Mouse (Mus musculus) ES-E14 (cell line): ENCODE results near the gene Orm3. TPM values are rescaled to one million over a fixed set of nuclear protein-coding genes. Genes with fewer than 3 reads are reported as not detected.

ENCODE experiments used
- DNase-seq: peaks from one replicate; pipeline ENCODE4 v3.0.0-alpha.2; 2013; ENCODE audit warnings: low read depth, low spot score
- H3K27ac ChIP-seq: 2 replicates; pipeline ENCODE4 v1.5.1; 2012; ENCODE audit warnings: low read depth, mild to moderate bottlenecking, low read length, moderate library complexity, mixed read lengths; ENCODE audit not compliant: poor library complexity, insufficient read depth, severe bottlenecking
- H3K36me3 ChIP-seq: 2 replicates; pipeline ENCODE4 v1.6.1; 2012; ENCODE audit warnings: mild to moderate bottlenecking, low read length, moderate library complexity, mixed read lengths; ENCODE audit not compliant: control insufficient read depth, poor library complexity, insufficient read depth, severe bottlenecking
- H3K4me1 ChIP-seq, 2 experiments: fragments of 150-350 bp in 1 of 2; sonication (generic) in 1 of 2; 2 replicates each; pipeline ENCODE4 v1.6.1; 2012; ENCODE audit warnings: low read length in 2 of 2, mild to moderate bottlenecking in 1 of 2, mixed read lengths in 1 of 2; ENCODE audit not compliant: control insufficient read depth in 2 of 2, insufficient read depth in 2 of 2, poor library complexity in 1 of 2
- H3K4me3 ChIP-seq, 2 experiments: fragments of 150-350 bp in 1 of 2; sonication (generic) in 1 of 2; 2 replicates each; pipeline ENCODE4 v1.5.1; 2012; ENCODE audit warnings: low read length in 2 of 2, low read depth in 1 of 2, mild to moderate bottlenecking in 1 of 2, mixed read lengths in 1 of 2; ENCODE audit not compliant: insufficient read depth in 1 of 2, poor library complexity in 1 of 2, severe bottlenecking in 1 of 2
- H3K9ac ChIP-seq: 2 replicates; pipeline ENCODE4 v1.6.1; 2012; ENCODE audit warnings: low read depth, mild to moderate bottlenecking, low read length, mixed read lengths; ENCODE audit not compliant: poor library complexity, insufficient read depth, severe bottlenecking
- H3K9me3 ChIP-seq: fragments of 150-350 bp; sonication (generic); 2 replicates; pipeline ENCODE4 v1.6.1; 2012; ENCODE audit warnings: low read depth, mild to moderate bottlenecking, low read length; ENCODE audit not compliant: control insufficient read depth, insufficient read depth
- CHD2 ChIP-seq: IDR thresholded peaks from 2 replicates; pipeline ENCODE4 v1.6.1; 2014; ENCODE audit warnings: mild to moderate bottlenecking, low read depth, low read length, inconsistent platforms
- HCFC1 ChIP-seq: IDR thresholded peaks from 2 replicates; pipeline ENCODE4 v1.6.1; 2012; ENCODE audit warnings: low read length, inconsistent platforms, borderline replicate concordance; ENCODE audit not compliant: insufficient read depth
- MAFK ChIP-seq: IDR thresholded peaks from 2 replicates; pipeline ENCODE4 v1.6.1; 2014; ENCODE audit warnings: mild to moderate bottlenecking, low read depth, low read length, inconsistent platforms; ENCODE audit not compliant: insufficient read depth
- ZC3H11A ChIP-seq: IDR thresholded peaks from 2 replicates; pipeline ENCODE4 v1.6.1; 2012; ENCODE audit warnings: low read depth, mild to moderate bottlenecking, inconsistent platforms, low read length, borderline replicate concordance
- ZNF384 ChIP-seq: IDR thresholded peaks from 2 replicates; pipeline ENCODE4 v1.6.1; 2012; ENCODE audit warnings: low read depth, low read length, inconsistent platforms
- in situ Hi-C, 2 experiments: fragments of 600-800 bp; cut with MboI; formaldehyde crosslinking; loops; one replicate each; pipeline ENCODE4 v1.15.1; 2025; ENCODE audit warnings: low sequenced_read_pairs in 2 of 2, inconsistent platforms in 1 of 2; ENCODE audit not compliant: unreplicated experiment in 2 of 2
- total RNA-seq: library from RNA; depleted of rRNA; stranded (reverse); fragments of 300-350 nt; gene quantifications from 2 replicates; pipeline ENCODE4 v1.2.3, GENCODE M21; 2012; rRNA removed

Gene Orm3
- total RNA-seq, 1 experiment = not detected

DNA sequence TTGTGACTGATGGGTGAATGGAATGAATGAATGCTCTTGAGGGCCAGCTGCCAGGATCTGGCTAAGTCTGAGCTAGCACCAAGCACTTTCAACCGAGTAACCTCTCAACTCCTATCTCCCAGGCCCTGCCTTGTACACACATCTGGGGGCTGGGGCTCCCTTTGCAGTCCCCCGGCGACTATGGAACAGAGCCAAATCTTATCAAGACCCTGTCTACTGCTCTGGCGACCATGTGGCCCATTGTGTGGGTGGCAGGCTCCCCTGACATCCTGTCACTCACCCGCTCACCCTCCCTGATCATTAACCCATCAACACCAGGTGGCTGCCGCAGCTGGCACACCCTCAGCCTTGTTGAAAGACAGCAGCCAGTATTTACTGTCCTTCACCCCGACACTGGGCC lies 49.1 kb downstream of the Orm3 start:
- Histone ChIP-seq H3K4me3 (no peak overlapping the region), H3K9ac (no peak overlapping the region), H3K4me1 (peaks cover 7 to 14% of the 10 kb centered on the region in 2 experiments; a peak in 1 of 4 replicates), H3K27ac (no peak overlapping the region), H3K36me3 (no peaks in the 10 kb centered on the region), H3K9me3 (no peaks in the 10 kb centered on the region)
- no peak for DNase-seq
- in situ Hi-C loops = no loop called here
- TF ChIP-seq ZNF384 (no peak), HCFC1 (no peak), MAFK (no peak), ZC3H11A (no peak), CHD2 (no peak)

GRCm38 (mm10) chr4:63405683-63406082 lies 49.7 kb downstream of the Orm3 start:
- H3K4me1 ChIP-seq = peaks cover 7 to 14% of the 10 kb centered on the region in 2 experiments; a peak in 1 of 4 replicates

GRCm38 (mm10) chr4:63408247-63408646 lies 52.3 kb downstream of the Orm3 start:
- no peak overlapping the region for H3K9ac ChIP-seq
- in situ Hi-C loops = no loop called here
- TF ChIP-seq HCFC1 (no peak), ZC3H11A (no peak), ZNF384 (no peak), MAFK (no peak), CHD2 (no peak)
- peaks cover 7 to 12% of the 10 kb centered on the region in 2 experiments; a peak in 1 of 4 replicates for H3K4me1 ChIP-seq
- no peak overlapping the region for H3K27ac ChIP-seq
- H3K9me3 ChIP-seq = no peaks in the 10 kb centered on the region
- no peak overlapping the region for H3K4me3 ChIP-seq
- DNase-seq = no peak
- H3K36me3 ChIP-seq = no peaks in the 10 kb centered on the region

More at GRCm38 (mm10) chr4:63405683-63406082, 49.7 kb downstream of the Orm3 start:
- Histone ChIP-seq H3K4me3 (no peak overlapping the region), H3K9me3 (no peaks in the 10 kb centered on the region), H3K27ac (no peak overlapping the region), H3K36me3 (no peaks in the 10 kb centered on the region), H3K9ac (no peak overlapping the region)
- DNase-seq = no peak
- in situ Hi-C loops = no loop called here
- TF ChIP-seq HCFC1 = no peak
- TF ChIP-seq ZC3H11A = no peak
- no peak for TF ChIP-seq MAFK
- no peak for TF ChIP-seq ZNF384
- no peak for TF ChIP-seq CHD2

DNA sequence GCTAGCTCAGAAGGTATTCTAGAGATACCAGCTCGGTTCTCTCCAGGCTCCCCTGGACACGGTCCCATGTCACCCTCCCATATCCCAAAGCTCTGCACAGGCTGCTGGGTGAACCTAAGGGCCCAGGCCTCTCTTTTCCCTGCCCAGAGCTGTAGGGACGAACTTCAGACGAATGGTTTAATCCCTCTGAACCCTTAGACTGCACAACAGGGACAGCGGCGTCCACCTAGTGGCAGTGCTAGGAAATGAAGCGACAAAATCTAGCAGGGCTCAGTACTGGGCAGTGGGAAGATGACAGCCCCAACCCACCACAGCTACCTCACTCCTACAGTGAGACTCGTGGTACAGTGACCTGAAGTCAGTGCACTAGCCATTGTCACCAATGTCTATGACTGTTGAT lies 52.7 kb downstream of the Orm3 start:
- in situ Hi-C loops = no loop called here
- H3K9ac ChIP-seq = no peak overlapping the region
- no peak for DNase-seq
- H3K36me3 ChIP-seq = no peaks in the 10 kb centered on the region
- no peaks in the 10 kb centered on the region for H3K9me3 ChIP-seq
- no peak for TF ChIP-seq HCFC1
- TF ChIP-seq CHD2 = no peak
- no peak for TF ChIP-seq MAFK
- TF ChIP-seq ZNF384 = no peak
- TF ChIP-seq ZC3H11A = no peak
- peaks cover 5 to 12% of the 10 kb centered on the region in 2 experiments; a peak in 1 of 4 replicates for H3K4me1 ChIP-seq
- H3K27ac ChIP-seq = no peak overlapping the region
- H3K4me3 ChIP-seq = no peak overlapping the region

Other genes starting within 250 kb of the Orm3 start
- gene Ambp, start 201.4 kb upstream of the Orm3 start, total RNA-seq = not detected in 2 replicates
- not detected in 2 replicates for gene Kif12, start 184.0 kb upstream of the Orm3 start, total RNA-seq
- gene Col27a1, start 142.2 kb upstream of the Orm3 start, total RNA-seq = 1.0 and 2.4 TPM in 2 replicates
- gene Orm1, start 11.6 kb upstream of the Orm3 start, total RNA-seq = not detected in 2 replicates
- gene Orm2, start 6.3 kb downstream of the Orm3 start, total RNA-seq = not detected in 2 replicates
- 2.7 TPM in 2 replicates for gene Akna, start 47.2 kb downstream of the Orm3 start, total RNA-seq
- gene Whrn, start 139.8 kb downstream of the Orm3 start, total RNA-seq = 5.0 and 10.8 TPM in 2 replicates
- gene Atp6v1g1, start 188.6 kb downstream of the Orm3 start, total RNA-seq = 67.2 and 105 TPM in 2 replicates
- gene Tmem268, start 202.6 kb downstream of the Orm3 start, total RNA-seq = 4.1 and 7.1 TPM in 2 replicates
- not detected in 2 replicates for gene Gm11213, start 249.1 kb downstream of the Orm3 start, total RNA-seq